Mouse (Mus musculus) spleen, adult 2 months (tissue): ENCODE results near the gene Rab3b. TPM values are rescaled to one million over a fixed set of nuclear protein-coding genes. Genes with fewer than 3 reads are reported as not detected.

Experiments
- DNase-seq, 2 experiments: peaks; one replicate each; pipeline versions ENCODE4 v3.0.0 to v3.0.0-alpha.2; 2012 to 2021; ENCODE audit warnings: low spot score in 2 of 2, low read depth in 1 of 2
- H3K27ac ChIP-seq: fragments of 200-500 bp; 2 replicates; pipeline ENCODE4 v1.5.1; 2012; ENCODE audit warnings: low read length, inconsistent platforms; ENCODE audit not compliant: insufficient read depth
- H3K27me3 ChIP-seq: fragments of 200-500 bp; 2 replicates; pipeline ENCODE4 v1.6.1; 2012; ENCODE audit warnings: mild to moderate bottlenecking, moderate library complexity, low read length, inconsistent platforms; ENCODE audit not compliant: control insufficient read depth, insufficient read depth
- H3K36me3 ChIP-seq: fragments of 200-500 bp; 2 replicates; pipeline ENCODE4 v1.6.1; 2012; ENCODE audit warnings: mild to moderate bottlenecking, low read length, inconsistent platforms; ENCODE audit not compliant: control insufficient read depth, insufficient read depth
- H3K4me1 ChIP-seq: fragments of 200-500 bp; 2 replicates; pipeline ENCODE4 v1.6.1; 2011; ENCODE audit warnings: inconsistent platforms; ENCODE audit not compliant: control insufficient read depth, insufficient read depth, insufficient read length
- H3K4me3 ChIP-seq: fragments of 200-500 bp; 2 replicates; pipeline ENCODE4 v1.5.1; 2011; ENCODE audit warnings: mild to moderate bottlenecking, inconsistent platforms; ENCODE audit not compliant: insufficient read depth, insufficient read length; ENCODE audit errors: extremely low read depth
- CTCF ChIP-seq: fragments of 200-500 bp; IDR thresholded peaks from 2 replicates; pipeline ENCODE4 v1.5.1; 2011; ENCODE audit warnings: mild to moderate bottlenecking, inconsistent platforms; ENCODE audit not compliant: insufficient read depth, insufficient read length, insufficient replicate concordance; ENCODE audit errors: extremely low read depth
- POLR2A ChIP-seq: fragments of 200-500 bp; IDR thresholded peaks from 2 replicates; pipeline ENCODE4 v1.6.1; 2011; ENCODE audit warnings: low read depth, low read length, inconsistent platforms
- WGBS: fragments of 180-500 bp; shearing (Covaris S2); methylation state at CpG from one replicate; pipeline ENCODE4 v1.1.7; 2018; 5-methylcytosine and 5-hydroxymethylcytosine counted together
- polyA plus RNA-seq: library from polyadenylated mRNA; depleted of rRNA; stranded (reverse); fragments of >200 nt; gene quantifications from 2 replicates; pipeline ENCODE4 v1.2.3, GENCODE M21; 2012

Gene Rab3b
- polyA plus RNA-seq, 1 experiment: 0.81 TPM

DNA sequence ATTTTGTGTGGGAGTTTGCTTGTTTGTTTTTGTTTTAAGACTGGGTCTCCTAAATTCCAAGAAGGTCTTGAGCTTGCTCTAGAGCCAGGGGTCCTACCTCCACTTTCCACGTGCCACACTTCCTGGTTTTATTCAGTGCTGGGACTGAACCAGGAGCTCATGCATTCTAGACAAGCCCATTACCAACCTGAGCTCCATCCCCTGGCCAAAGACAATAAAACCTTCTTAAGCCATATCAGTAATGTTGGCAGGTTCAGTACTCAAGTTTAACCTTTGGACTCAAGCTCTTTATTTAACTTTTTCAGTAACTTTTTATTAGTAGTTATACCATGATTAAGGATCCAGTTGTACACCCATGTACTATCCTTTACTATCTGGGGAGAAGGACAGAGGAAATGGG lies 54.3 kb downstream of the Rab3b start:
- WGBS: 58% methylated on average over 1 of the region's 1 CpGs
- Histone ChIP-seq H3K27ac (no peak overlapping the region), H3K27me3 (no peaks in the 10 kb centered on the region), H3K36me3 (no peaks in the 10 kb centered on the region), H3K4me1 (no peaks in the 10 kb centered on the region), H3K4me3 (no peak overlapping the region)
- TF ChIP-seq POLR2A: no peak
- no peak for TF ChIP-seq CTCF
- no peak for DNase-seq

DNA sequence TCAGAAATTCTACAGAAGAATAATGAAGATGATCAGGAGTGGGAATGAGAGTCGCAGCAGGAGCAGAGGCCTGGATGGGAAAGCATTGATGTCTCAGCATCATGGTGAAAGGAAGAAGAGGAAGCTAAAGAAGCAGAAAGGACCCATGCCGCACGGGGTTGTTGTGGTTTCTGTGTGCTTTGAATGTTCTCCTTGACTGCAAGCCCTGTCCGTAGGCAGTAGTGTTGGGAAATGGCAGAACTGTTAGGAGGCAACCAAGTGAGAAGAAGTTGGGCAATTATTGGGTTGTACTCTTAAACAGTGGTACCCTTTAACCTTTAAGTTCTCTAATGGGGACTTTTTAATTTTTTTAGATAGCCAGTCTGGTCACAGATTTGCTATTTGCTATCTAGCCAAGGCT lies 56.0 kb downstream of the Rab3b start:
- DNase-seq: no peak
- H3K27me3 ChIP-seq: no peaks in the 10 kb centered on the region
- TF ChIP-seq POLR2A (no peak), CTCF (no peak)
- WGBS: 49% methylated on average over 4 of the region's 4 CpGs
- no peak overlapping the region for H3K4me3 ChIP-seq
- H3K36me3 ChIP-seq: no peaks in the 10 kb centered on the region
- no peaks in the 10 kb centered on the region for H3K4me1 ChIP-seq
- H3K27ac ChIP-seq: no peak overlapping the region

DNA sequence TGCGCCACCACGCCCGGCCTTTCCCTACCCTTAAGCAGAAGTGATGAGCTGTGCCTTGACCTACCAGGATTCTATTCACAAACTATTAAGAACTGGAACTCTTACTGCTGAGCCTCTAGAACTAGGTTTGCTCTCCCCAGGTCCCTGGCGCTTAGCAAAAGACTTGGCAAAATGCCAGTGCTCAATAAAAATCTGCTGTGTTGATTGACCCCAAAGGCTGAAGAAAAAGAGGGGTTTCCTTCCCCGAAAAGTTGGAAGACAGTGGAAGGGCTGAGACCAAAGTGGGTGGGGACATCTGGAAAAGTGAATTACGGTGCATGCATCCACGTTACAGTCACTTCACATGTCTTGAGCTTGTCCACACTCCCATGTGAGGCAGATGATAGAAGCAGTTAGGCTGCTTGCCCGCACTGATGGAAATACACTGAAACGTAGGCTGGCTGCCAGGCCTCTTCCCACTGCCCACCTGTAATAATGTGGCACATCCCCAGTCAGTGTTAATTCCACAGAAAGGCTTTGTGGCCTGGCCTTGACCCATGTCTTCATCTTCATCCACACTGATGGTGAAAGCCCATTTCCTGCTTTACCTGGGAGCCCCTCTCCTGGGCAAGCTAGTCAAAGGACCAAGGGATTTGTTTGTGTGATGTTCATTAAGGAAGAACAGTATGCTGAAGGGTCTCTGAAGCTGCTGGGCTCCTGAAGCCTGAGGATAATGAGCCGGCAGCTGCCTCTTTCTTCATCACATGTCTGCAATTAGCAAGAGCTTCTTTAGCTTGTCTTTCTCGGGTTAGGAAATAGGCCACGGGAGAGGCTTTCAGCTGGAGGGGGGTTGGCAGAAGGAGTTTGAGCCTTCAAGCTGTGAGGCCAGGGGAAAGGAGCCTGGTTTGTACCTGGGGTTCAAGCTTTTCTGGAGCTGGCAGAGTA lies 59.2 kb downstream of the Rab3b start:
- no peaks in the 10 kb centered on the region for H3K27me3 ChIP-seq

DNA sequence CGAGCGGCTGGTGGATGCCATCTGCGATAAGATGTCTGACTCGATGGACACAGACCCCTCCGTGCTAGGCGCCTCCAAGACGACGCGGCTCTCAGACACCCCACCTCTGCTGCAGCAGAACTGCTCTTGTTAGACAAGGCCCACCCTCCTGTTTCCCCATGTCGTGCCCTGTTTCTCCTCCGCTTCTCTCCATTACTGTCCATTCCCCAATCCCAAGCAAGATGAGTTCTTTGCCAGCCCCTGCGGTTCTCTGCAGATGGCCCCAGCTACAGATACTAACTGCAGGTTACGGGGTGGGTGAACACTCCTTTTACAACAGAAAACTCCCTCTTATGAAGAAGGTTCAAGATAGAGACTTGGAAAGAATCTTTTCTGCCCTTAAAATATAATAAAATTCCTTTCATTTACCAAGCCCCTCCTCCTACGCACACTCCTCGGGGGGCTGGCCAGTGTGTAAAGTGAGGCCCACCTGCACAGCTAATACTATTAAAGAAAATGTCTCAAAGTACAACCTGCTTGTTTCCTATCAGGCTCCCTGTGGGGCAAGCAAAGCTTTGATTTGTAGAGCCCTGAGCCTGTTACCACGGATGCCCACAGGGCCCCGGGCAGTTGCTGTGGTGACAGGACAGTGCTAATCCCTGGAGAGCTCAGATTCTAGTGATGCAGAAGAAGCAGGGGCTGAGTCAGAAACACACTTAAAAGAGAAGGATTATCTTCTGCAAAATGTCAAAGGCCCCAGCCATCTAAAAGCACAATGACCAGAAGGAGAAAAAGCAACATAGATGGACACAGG lies 62.0 kb downstream of the Rab3b start:
- TF ChIP-seq CTCF: no peak
- TF ChIP-seq POLR2A: no peak
- no peaks in the 10 kb centered on the region for H3K27me3 ChIP-seq
- no peak for DNase-seq
- no peak overlapping the region for H3K4me3 ChIP-seq
- H3K4me1 ChIP-seq: no peaks in the 10 kb centered on the region
- H3K27ac ChIP-seq: no peak overlapping the region
- WGBS: 86% methylated on average over 17 of the region's 17 CpGs
- H3K36me3 ChIP-seq: no peaks in the 10 kb centered on the region

More for the DNA sequence above, 59.2 kb downstream of the Rab3b start:
- H3K4me3 ChIP-seq: no peak overlapping the region
- no peaks in the 10 kb centered on the region for H3K36me3 ChIP-seq
- H3K27ac ChIP-seq: no peak overlapping the region
- H3K4me1 ChIP-seq: no peaks in the 10 kb centered on the region
- WGBS: 85% methylated on average over 12 of the region's 12 CpGs
- no peak for DNase-seq
- TF ChIP-seq CTCF (no peak), POLR2A (no peak)

DNA sequence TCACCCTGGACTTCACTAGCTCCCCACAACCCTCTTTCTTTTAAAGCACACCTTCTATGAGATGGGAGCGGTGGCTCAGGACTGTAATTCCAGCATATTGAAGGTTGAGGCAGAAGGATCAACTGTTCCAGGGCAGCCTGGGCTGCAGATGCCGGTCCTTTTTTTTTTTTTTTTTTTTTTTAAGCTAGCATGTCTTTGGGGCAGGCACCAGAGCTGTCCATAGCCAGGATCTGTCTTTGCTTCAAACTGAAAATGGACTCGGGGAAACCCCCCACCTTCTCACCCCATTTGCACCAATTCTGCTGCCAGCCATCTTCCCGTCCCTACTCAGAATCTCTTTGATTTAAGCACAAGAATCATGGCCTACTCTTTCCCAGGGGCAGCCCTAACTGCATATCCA lies 63.3 kb downstream of the Rab3b start:
- Histone ChIP-seq H3K4me1 (no peaks in the 10 kb centered on the region), H3K4me3 (no peak overlapping the region), H3K27ac (no peak overlapping the region), H3K36me3 (no peaks in the 10 kb centered on the region), H3K27me3 (no peaks in the 10 kb centered on the region)
- no peak for DNase-seq
- TF ChIP-seq POLR2A: no peak
- no peak for TF ChIP-seq CTCF
- 84% methylated on average over 4 of the region's 4 CpGs for WGBS

DNA sequence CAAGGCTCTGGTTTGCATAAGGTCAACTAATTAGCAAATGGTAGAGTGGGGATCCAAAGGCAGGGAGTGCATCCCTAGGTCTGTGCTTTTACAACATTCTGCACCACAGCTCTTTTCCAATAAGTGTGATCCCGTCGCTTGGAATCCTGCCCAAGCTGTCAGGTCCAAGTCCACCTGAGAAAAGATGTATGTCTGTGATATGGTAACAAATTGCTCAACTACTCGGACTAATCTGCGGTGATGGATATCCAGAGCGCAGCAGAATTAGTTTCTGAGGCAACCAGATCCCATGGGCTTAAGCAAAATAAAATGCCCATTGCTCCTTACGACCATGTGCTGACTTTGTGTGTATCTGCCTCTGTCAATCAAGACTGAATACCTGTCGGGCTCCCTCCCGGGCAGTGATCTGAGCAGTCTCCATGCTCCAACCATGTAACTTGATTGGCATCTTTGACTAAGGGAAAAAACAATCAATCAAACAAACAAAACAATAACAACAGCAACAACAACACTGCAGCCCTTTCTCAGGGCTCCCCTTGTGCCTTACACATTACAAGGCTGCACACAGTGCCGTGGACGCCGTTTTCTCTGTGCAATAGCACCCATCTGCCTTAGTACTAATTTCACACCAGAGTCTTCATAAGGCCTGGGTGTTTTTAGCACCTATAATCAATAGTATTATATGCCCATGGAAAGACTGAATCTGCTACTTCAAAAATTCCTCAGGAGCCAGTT lies 64.3 kb downstream of the Rab3b start:
- H3K27ac ChIP-seq: no peak overlapping the region
- H3K4me1 ChIP-seq: no peaks in the 10 kb centered on the region
- H3K27me3 ChIP-seq: no peaks in the 10 kb centered on the region
- 92% methylated on average over 11 of the region's 11 CpGs for WGBS
- TF ChIP-seq CTCF (no peak), POLR2A (no peak)
- H3K36me3 ChIP-seq: no peaks in the 10 kb centered on the region
- DNase-seq: no peak
- H3K4me3 ChIP-seq: no peak overlapping the region
